Mouse (Mus musculus) left cerebral cortex, postnatal 25 days (tissue): ENCODE data around the gene B830017H08Rik. TPM values are rescaled to one million over a fixed set of nuclear protein-coding genes. Genes with fewer than 3 reads are reported as not detected.

Experiments
- DNase-seq, 2 experiments: peaks; one replicate each; pipeline ENCODE4 v3.0.0; 2022; ENCODE audit warnings: low spot score in 2 of 2, mixed read lengths in 1 of 2
- intact Hi-C: fragments of 180-260 bp; cut with DNase I; formaldehyde crosslinking; loops from one replicate; pipeline ENCODE4 v1.15.1; 2025
- total RNA-seq, 2 experiments: library from RNA; stranded (reverse); gene quantifications; 2 replicates each; pipeline ENCODE4 v1.2.3; 2021

B830017H08Rik gene
- total RNA-seq, 2 experiments from 2014 or later, result 4.7 to 5.4 TPM

DNA sequence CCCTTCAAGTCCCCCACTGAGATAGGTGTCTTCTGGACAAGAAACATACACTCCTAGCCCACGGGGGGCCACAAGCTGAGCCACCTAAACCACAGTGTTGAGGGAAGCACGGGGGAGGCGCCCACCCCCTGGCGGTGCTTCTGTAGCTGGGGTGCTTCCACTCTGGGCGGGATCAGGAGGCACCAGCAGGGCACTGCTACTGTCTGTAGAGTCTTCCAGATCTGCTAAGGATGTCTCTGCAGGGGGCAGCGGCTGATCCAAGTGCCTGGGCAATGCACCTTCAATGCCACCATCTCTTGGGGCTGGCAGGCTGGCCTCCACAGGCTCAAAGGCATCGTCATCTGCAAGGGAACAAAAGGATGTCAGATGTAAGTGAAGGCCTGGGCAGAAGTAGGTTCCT, 9.5 kb downstream of the B830017H08Rik start:
- no peak for DNase-seq
- intact Hi-C loops, result no loop called here

DNA sequence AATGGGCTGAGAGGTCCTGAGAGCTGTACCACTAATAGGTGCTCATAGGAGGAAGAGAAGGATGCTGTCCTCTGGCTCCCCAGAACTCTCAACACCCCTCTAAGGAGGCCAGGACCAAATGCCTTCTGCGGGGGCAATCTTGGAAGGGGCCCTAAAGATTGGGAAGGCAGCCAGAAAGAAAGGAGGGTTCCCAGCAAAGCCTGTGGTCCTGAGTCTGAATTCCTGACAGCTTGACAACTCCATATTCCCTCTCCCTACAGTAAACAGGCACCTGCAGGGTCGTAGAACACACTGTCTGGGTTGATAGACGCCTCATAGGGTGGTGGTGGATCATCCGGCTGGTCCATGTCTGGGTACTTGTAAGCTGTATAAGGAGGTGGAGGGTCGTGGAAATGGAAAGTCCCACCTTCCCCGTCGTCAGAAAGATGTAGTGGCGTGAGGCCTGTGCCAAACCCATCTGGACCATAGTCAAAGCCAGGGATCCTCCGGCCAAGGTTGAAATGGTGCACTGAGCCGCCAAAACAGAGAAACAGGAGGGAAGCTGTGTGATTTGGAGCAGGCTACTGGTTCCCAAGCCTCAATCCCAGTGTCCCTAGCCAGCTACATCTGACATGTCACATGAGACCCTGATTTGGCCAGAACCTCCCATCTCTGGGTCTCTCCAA, 10.9 kb downstream of the B830017H08Rik start:
- intact Hi-C loops, result no loop called here
- DNase-seq, result no peak

DNA sequence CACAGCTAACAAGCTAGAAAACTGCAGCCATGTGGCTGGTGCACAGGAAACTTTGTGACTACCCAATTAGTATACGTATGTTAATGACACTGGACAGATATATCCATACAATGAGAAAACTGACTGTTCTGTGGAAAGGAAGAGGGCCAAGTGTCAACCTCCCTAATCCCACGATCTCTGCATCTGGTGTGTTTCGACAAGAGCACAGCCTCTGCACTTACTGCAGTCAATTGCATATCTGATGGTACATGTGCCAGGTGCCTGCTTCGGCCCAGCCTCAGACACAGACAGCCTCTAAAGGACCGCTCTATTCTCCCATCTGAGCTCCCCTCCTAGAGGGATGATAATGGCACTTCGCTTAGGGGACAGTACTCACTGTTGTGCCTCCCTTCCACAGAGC, 15.5 kb downstream of the B830017H08Rik start:
- no peak for DNase-seq
- intact Hi-C loops, result no loop called here

DNA sequence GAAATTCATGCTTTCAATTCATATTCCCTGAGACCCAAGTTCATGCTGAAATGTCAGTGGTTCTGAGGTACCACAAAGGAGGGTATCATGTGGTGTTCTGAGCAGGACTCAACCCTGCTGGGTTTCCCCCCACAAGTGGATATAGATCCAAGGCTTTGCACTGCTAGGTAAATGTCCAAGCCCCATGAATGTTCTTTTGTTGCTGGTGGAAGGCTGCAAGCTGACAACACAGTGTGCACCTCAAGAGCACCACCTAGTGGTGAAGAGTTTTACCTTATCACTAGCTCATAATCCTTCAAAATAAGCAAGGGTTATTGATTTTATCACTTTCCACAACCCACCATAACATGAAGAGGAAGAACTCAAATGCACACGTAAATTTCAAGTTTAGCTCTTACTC, 16.0 kb downstream of the B830017H08Rik start:
- DNase-seq, result peak; percentile 68 to 70

DNA sequence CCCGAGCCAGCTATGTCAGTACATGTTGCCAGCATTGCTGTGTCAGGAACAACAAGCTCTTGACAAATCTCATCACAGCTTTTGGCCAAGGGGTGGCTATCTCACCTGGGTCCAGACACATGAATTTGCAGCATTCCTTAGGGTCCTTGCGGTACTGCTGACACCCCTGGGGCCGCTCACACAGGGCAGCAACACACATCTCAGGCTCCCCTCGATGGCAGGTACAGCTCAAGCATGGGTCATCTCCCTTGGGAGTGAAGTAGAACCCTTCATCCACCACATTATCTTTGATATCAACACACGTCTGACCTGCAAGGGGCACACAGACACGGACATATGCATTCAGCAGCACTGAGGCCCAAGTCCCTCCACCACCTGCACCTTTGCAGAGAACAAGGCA, 16.6 kb downstream of the B830017H08Rik start:
- no peak for DNase-seq
- intact Hi-C loops, result no loop called here

More for the DNA sequence above, 16.0 kb downstream of the B830017H08Rik start:
- intact Hi-C loops, result no loop called here

DNA sequence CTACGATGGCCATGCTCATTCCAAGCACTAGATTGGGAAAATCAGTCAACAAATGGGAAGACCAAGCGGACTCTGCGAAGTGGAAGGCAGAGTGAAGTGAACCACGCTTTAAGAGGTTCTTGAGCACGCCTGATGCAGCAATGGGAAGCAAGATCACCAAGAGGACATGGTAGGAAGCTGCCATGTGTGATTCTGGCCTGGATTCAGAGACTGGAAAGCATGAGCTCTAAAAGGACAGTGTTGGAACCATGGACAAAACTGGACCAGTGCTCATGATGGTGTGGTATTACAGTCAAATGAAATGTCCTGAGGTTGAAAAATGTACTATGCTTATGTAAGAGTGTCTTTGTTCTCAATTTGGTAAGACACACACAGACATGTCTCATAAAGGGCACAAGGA, 18.4 kb downstream of the B830017H08Rik start:
- intact Hi-C loops, result no loop called here

DNA sequence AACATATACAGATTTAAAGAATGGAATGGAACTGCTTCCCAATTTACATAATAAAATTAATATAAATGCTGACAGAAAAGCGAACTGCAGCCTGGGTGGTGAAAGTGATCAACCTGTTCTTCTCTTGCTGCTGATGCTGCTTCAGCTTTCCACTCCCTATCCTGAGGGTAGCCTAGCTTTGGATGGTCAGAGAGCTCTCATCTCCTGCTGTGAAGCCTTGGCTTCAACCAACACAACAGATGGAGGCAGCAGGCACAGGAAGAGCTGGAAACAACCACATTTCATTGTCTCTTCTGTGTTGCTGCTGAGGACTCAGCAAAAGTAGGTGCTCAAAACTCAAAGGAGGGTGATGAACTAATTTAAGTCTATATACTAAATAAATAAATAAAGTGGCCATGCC, 18.9 kb downstream of the B830017H08Rik start:
- intact Hi-C loops, result no loop called here
- DNase-seq, result peak in 1 of 2 experiments; percentile 49

More for the DNA sequence above, 18.4 kb downstream of the B830017H08Rik start:
- no peak for DNase-seq

DNA sequence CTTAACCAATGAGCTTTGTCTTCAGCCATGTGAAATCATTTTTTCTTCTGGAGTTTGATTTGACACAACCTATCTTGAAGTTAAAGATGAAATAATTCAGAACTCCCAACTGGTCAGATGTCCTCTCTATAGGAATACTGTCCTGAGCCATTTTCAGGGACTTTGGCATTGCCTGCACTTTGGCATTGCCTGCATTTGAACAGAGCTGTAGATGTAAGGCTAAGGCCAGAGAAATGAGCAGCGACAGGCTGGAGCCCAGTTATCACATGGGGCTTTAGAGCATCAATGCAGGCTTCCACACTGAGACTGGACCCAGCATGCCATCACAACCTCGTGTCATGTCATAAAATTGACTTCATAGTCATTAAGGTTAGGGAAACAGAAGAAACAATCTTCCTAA, 20.3 kb downstream of the B830017H08Rik start:
- no peak for DNase-seq
- intact Hi-C loops, result no loop called here

DNA sequence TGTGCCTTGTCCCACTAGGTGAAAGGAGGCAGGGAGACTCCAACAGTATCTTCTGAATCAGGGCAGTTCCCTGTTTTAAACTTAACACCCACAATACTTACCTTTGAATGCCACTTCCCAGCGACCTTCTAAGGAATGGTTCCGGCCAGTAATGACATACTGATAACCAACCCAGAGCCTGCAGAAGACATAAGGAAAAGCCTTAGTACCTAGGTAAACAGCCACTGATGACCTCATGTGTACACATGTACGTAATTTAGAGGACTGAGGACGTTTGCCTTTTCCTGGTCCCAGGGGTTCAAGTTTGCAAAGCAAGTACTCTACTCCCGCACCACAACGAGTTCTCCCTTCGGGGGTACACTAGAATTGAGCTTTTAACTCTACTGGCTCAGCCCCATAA, 24.2 kb downstream of the B830017H08Rik start:
- DNase-seq, result no peak
- intact Hi-C loops, result no loop called here

DNA sequence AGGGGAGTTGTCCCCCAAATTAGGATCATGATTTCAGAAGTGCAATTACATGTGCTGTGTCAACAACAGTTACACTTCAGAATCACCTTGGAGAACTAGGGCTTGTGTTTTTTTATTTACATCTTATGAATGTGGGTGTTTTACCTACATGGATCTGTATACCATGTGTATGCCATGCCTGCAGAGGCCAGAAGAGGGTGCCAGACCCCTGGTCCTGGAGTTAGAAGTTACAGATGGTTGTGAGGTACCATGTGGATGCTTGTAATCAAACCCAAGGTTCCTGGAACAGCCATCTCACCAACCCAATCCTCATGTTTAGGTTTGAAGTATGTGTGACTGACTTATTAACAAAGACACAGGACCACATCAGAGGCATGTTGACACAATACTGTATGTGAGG, 25.7 kb downstream of the B830017H08Rik start:
- intact Hi-C loops, result no loop called here
- no peak for DNase-seq

DNA sequence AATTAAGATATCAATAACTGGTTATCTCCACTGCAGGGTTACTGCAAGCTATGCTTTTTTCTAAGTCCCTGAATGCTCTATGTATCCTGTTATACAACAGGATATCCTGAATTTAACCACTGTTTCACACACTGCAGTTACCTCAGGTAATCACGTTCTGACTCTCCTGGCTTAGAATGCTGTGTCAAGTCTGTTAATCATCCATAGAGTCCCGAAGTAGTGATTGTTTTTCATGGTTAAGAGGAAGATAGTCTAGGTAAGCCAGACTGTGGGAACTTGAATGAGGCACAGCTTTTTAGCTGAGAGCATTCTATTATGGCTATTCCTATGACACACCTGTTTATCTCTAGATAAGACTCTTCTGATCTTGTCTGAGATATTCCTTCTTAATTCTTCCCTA, 32.4 kb downstream of the B830017H08Rik start:
- intact Hi-C loops, result no loop called here
- no peak for DNase-seq

DNA sequence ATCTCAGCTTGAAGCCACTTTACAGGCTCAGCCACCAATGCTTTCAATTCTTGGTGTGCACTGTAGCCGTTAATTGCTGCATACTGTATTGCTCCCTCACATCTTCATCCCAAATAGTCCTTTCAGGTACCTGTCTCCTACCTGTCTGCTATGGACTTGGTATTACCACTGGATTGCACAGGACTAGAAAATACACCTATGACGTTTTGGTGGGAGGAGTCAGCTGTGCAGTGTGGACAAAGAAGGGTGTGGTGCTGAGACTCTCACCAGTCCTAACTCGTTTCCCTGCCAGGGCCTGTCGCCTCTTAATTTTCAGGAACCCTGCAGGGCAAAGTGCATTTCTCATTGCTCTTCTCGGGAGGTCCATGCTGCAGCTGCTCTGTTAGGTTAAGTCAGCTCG, 32.8 kb downstream of the B830017H08Rik start:
- intact Hi-C loops, result no loop called here

DNA sequence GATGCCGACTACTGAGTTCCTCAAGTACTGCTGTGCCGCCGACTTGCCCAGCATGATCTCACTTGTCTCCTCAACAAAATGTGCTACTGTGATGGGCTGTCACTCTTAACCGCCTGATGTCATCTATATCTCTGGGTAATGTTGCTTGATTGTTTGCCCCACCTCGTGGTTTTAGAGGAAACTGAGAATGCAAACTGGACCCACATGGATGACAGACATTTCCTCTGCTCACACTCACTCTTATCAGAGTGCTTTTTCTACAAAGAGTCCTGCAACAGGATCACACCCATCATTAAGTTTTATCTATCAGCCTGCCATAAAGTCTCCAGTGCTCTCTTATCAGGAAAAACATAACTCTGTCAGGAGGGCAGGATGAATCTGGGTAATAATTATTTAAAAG, 38.3 kb downstream of the B830017H08Rik start:
- DNase-seq, result no peak
- intact Hi-C loops, result no loop called here

More for the DNA sequence above, 32.8 kb downstream of the B830017H08Rik start:
- no peak for DNase-seq

DNA sequence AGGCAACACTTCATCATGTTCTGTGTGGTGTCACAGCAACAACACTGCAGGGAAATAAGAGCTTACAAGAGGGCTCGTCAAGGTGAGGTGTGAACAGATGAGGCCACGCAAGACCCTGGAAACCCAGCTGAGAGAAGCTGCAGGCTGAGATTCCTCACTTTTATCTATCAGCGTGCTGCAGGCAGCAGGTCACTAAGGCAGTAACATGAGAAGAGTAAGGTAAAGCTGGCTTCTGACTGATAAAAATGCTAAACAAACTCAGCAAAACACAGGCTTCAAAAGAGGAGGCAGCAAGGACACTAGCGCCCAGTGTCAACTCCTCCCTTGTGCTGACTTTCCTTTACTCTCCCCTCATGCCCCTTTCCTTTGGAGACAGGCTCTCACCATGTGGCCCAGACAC, 40.1 kb downstream of the B830017H08Rik start:
- no peak for DNase-seq
- intact Hi-C loops, result no loop called here

DNA sequence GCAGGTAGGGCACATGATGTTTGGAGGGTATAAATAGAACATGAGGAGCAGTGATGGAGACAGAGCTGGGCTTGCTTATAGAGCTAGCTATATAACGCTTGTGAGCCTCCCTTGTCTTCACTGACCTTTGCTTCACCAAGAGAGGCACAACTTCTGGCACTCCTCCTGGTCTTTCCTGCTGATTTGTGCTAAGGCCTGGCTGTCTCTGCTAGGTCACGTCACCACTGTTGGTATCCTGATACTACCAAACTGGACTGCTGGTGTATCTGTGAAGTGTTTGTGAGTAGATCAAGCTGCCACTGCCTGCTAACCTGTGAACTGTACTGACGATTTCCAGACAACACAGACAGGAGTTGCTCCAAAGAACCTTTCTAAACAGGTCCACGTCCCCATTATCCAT, 42.3 kb downstream of the B830017H08Rik start:
- intact Hi-C loops, result no loop called here
- no peak for DNase-seq

DNA sequence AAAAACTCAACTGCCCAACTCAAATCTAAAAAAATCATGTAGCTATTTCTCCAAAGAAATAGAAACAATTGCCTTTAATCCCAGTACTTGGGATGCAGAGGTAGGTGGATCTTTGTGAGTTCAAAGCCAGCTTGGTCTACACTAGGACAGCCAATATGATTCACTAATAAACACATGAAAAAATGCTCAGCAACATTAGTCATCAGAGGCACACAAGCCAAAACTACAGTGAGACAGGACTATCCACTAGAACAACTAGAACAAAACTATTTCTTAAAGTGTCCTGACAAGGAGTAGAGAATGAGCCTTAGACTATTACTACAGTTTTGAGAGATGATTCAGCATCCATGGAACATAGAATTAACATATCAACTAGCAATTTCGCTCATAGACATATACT, 43.2 kb downstream of the B830017H08Rik start:
- intact Hi-C loops, result no loop called here

DNA sequence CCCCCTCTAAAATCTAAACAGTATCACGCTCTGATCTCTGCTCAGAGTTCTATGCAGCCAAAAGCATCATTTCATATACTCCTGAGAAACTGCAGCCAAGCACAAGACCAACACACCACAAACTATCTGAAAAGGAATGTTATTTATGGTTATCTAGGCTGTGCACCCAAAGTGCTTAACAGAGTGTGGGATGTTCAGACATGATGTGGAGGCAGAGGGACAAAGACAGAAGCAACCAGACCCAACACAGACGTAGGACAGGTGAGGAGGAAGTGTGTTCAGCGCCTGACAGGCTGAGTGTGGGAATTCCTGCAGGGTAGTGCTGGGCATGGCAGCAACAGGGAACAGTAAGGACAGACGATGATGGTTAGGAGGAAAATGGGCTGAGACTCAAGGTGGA, 46.6 kb downstream of the B830017H08Rik start:
- DNase-seq, result peak in 1 of 2 experiments; percentile 67
- intact Hi-C loops, result no loop called here

More for the DNA sequence above, 43.2 kb downstream of the B830017H08Rik start:
- DNase-seq, result no peak

DNA sequence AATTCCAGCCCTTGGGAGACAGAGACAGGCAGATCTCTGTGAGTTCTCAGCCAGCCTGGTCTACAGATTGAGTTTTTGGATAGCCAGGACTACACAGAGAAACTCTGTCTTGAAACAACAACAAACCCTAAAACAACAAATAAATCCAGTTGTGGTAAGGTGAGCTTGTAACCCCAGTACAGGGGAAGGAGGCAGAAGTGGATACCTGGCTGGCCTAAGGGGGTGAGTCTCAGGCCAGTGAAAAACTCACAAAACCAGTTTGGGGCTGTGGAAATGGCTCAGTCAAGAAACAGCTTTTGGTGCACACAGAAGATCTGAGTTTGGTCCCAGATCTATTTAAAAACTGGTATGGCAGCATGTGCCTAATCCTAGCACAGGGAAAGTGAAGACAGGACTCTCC, 49.3 kb downstream of the B830017H08Rik start:
- intact Hi-C loops, result no loop called here
- no peak for DNase-seq

DNA sequence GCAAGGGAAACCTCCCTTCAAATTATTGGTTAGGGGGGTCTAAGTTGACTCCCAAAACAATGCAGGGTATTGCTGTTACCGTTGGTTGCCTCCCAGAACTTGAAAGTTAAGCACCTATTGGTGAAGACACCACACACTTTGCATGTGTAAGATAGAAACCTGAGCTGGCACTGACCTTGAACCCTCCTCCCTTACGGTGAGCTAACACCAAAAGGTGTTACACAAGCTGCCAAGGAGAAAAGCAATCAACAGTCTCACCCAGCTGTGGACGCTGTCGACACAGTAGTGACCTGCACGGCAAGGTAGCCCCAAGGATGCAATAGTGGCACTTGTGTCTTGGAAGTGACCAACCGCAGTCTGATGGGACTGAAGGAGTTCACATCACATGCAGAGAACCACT, 51.2 kb downstream of the B830017H08Rik start:
- intact Hi-C loops, result no loop called here
- DNase-seq, result no peak
